Mouse (Mus musculus) gastrocnemius, postnatal 4 days (tissue): ENCODE measurements at regions not wholly inside any gene's neighbourhood (a gene's known extent, or its start where the extent isn't known, plus 50 kb on each side); places are given as distances from the start of the nearest gene placed in this dataset.
A peak's percentile ranks its signal among the peaks of the same experiment; 100 is the strongest.

Source experiments
- DNase-seq, 2 experiments: peaks; one replicate each; pipeline ENCODE4 v3.0.0; 2021 to 2022; ENCODE audit warnings: low spot score in 2 of 2, mixed read lengths in 2 of 2

DNA sequence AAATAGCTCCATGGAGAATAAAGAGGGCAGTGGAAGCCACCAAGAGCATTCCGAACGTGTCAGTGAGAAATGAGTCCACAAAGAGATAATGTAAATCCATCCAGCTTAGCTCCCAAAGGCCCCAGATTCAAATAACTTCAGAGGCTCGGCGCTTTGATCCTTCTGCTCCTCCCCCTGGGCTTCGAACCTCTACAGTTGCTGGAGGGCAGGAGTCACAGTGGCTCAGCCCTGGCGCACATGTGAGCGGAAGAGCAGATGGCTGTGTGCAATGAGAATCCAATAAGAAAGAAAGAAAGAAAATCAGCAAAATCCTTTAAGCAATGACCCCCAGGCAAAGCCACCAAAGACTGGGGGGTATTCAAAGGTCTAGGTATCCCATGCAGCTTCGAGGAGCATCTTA, 109.6 kb downstream of the Dyrk2 start:
- DNase-seq, result no peak

DNA sequence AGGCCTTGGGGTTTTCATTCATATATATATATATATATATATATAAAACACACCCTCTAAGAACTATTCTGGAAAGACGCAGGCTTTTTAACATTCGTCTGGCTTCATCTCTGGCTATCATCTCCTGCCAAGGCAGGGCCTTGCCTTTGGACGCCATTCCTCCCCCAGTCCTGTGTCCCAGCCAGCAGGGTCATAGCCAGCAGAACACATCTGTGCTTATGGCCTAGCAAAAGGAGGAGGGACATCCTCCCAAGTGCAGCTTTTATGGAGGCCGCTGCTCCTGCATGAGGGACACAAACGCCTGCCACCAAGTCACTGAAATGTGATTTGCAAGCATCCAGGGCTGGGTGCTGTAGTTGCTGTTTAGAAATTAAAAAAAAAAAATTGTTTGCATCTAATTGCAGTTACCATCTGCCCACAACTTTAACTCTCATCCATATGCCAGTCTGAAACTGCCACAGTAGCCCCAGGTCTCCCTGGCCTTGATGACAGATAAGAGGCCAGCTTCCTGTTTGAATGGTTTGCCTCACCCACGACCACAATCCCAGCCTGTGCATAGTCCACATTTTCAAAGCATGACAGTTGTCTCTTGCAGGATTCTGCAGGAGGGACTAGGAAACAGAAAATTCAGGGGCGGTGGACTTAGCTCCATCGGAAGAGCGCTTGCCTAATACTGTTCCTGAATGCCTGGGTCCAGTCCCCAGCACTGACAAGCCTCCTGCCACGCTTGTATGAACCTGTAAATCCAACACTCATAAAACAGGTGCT, 108.7 kb downstream of the Dyrk2 start:
- peak; percentile 49 to 73 for DNase-seq

DNA sequence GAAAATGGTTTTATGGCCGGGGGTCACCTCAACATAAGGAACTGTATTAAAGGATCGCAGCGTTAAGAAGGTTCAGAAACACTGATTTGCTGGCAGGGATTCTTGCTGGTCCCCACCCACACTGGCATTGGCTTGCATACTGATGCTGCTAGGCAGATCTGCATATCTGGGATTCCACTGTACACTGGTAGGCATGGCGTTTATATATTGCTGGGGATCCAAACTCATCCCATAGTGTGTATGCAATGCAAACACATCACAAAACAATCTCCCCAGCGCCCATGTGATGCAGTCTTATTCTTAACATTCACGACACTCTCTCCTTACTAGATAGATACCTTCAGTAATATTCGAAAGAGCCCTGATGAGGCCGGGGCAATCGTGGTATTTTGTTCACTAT, 105.0 kb downstream of the Dyrk2 start:
- DNase-seq, result no peak

DNA sequence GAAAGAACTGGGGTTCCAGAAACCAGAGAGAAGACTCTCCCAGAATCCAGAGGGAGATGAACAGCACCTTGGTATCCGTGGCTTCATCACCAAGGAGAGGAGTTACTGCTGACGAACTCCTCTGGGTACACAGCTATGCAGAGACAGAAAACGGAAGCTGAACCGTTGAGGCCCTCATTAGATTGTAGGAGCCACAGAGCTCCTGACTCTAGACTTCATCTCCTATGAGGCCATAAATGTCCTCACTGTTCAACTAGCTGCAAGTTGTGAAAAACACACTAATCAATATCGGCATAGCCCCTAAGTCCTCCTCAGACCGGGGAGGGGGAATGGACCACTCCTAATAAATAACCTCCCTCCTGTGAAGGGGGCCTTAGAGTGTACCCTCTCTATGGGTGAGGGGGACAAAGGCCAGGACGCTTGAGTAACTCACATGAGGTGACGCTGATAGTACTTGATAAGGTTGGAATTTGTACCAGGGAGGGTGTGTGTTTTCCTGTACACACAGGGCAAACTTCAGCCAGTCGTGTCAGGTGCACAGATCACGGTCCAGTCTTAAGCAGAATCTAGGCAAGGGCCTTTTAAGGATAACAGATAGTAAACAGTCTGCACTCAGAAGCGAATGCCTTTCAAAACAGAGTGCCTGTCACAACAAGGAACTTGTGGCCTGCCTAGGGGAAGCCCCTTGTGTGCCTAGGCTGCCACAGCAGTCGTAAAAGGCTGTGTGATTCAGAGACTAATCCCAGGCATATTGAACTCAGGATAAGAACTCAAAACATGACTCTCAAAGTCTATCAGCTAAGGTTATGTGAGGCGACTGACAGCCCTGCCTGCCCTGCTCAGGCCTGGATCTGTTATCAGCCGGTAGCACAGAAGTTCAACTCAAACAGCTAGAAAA, 104.2 kb downstream of the Dyrk2 start:
- no peak for DNase-seq

DNA sequence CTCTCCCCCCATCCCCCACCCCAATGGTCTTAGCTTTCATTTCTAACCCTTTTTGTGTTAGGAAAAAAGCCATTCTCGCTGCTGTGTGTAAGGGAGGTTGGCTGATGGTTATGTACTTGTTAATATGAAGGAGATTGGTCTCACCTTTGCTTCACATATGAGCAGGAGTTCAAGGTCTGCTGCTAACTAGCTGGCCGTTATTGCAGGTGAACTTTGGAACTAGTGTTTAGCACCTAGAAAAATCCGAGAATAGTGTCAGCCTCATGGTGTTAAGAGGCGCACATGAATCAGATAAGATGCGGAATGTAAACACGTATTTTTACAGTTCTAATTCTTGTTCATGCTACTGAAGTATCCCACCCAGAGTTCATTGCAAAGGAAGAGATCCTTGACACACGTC, 103.2 kb downstream of the Dyrk2 start:
- no peak for DNase-seq

DNA sequence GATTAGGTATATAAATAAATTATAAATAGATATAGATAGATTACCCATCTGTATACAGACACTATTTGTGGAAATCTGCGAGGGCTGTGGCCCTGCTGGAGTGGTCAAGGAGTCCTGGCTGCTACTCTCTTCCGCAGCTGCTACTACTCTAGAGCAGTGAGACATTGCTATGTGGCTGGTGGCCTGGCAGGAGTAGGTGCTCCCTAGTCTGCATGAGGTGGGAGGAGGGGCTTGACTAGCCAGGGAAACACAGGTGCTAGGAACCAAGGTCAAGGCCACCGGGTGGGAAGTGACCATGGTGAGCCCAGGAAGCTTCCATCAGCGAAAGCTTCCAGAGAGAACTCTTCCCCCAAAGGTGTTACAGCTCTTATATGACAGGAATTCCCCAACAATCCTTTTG, 100.3 kb downstream of the Dyrk2 start:
- DNase-seq, result no peak

DNA sequence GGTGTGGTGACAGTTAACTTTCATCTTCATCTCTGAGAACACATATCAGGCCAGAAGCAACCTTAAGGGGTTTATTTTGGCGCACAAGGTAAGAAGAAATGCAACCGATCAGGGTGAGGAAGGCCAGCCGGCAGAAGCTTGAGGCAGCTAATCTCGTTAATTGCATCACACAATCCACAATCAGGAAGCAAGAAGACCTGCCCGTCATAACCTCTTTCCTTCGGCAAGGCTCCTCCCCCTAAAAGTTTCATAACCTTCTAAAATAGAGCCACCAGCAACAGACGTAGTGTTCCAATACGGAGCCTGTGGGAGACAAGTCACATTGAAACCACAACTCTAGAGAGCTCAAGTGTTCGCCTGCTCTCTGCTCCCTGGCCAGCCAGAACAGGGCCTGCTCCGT, 91.4 kb downstream of the Dyrk2 start:
- DNase-seq, result no peak

DNA sequence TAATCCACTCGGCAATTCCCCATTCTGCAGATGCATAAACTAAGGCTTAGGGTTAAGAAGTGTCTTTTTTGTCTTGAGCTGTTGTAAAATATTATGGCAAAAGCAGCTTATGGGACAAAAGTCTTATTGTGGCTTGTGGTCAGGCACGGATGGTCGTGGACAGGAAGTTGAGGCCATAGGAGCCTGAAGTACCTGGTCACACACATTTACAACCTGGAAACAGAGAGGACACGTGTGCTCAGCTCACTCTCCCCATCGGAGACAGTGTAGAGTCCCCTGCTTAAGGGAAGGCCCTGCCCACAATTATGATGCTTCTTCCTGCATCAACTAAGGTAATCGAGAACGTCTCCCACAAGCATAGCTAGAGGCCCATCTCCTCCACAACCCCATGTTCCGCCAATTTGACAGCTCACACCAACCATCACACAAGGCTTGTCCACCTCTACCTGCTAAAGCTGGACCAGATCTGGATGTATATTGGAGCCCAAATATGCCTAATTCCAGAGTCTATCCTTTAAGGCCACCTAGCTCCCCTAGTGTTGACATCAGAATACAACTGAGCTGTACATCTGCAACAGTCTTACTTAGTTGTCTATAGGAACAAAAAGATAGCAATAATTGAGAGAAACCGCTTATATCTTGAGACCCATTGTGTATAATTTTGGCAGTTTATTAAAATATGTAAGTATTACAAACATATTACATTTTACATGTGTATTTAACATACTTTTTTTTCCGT, 89.0 kb downstream of the Dyrk2 start:
- no peak for DNase-seq

DNA sequence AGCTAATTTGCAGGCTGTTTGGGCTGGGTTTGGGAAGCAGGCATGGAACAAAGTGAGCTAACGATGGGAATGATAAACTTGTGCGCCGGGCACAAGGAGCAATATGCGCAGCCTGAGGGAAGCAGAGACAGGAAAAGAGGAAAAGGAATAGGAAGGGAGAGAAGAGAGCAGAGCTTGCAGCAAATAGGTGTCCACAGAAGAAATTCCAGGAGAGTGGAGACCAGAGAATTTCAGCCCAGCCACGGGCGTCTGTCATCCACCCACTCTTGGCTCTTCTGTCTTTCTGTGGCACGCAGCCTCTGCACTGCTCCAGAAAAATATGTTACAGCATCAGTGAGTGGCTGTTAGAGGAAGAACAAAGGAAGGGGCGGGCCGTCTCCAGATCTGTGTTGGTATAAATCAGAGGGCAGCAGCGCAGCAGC, 88.2 kb downstream of the Dyrk2 start:
- no peak for DNase-seq

DNA sequence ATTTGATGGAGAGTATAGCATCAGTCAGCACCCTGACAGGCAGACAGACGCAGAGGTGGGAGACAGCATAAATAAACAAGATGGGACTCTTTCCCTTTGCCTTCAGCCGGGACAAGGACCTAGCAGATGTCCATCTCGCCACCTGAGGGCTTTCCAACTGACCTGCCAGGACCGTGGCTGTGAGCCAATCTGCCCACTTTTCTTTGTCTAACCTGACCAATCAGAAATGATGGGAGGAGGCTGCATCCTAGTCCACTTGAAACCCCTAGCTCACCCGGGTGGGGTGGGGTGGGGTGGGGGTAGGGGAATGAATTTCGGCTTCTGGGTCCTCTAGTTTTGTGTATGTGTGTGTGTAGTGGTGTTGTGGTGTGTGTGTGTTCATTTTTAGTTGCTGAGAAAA, 87.4 kb downstream of the Dyrk2 start:
- DNase-seq, result no peak

DNA sequence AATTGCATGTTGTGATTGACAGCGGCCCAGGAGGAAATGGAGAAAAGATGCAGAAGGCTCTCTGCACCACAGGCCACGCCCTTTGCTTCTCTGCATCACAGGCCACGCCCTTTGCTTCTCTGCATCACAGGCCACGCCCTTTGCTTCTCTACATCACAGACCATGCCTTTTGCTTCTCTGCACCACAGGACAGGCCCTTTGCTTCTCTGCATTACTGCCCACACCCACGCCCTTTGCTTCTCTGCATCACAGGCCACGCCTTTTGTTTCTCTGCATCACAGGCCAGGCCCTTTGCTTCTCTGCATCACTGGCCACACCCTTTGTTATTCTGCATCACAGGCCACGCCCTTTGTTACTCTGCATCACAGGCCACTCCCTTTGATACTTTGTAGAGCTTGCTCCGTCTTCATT, 82.7 kb downstream of the Dyrk2 start:
- DNase-seq, result no peak

DNA sequence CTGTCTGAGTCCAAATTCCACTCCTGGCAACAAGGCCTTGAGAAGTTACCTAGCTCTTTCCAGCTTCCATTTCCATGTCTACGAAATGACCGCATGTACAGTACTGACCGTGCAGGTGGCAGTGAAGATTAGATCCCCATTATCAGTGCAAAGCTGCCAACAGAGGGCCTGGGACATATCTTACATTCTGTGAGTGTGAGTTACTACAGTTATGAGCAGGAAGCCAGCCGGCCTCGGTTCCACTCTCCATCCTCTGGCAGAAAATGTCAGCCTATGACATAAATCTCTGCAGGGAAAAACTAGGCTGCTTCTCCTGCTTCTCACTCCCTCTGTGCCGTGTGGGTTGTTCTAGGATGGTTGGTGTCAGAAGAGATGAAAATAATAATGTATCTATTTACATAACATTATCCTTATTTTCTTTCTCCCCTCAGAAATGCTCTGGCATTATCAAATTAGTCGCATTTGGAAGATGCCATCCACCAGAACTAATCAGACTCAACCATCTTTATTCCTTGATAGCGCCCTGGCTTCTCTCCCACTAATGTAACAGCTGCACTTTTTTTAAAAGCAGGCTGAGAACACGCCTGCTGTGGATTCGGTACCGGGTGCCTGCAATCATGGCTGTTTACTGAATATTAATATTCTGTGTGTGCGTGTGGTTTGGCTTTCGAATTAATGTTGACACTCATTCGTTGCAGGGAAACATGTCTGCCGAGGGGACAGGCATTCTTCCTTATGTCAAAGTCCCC, 77.5 kb downstream of the Dyrk2 start:
- DNase-seq, result no peak

DNA sequence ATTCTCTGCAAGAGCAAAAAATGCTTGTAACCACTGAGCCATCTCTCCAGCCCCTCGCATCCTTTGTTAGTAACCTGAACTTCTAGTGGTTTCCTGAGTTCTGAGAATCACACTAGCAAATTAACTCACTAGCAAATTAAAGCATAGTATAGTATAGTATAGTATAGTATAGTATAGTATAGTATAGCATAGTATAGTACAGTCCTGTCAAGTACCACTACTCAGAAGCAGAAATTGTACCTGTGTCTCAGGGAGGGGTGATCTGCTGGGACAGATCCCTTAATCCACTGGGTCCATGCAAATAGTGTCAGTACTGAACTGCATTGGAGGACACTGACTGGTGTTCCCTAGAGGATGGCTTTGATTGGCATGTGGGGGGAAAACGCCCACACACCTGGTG, 76.2 kb downstream of the Dyrk2 start:
- no peak for DNase-seq

DNA sequence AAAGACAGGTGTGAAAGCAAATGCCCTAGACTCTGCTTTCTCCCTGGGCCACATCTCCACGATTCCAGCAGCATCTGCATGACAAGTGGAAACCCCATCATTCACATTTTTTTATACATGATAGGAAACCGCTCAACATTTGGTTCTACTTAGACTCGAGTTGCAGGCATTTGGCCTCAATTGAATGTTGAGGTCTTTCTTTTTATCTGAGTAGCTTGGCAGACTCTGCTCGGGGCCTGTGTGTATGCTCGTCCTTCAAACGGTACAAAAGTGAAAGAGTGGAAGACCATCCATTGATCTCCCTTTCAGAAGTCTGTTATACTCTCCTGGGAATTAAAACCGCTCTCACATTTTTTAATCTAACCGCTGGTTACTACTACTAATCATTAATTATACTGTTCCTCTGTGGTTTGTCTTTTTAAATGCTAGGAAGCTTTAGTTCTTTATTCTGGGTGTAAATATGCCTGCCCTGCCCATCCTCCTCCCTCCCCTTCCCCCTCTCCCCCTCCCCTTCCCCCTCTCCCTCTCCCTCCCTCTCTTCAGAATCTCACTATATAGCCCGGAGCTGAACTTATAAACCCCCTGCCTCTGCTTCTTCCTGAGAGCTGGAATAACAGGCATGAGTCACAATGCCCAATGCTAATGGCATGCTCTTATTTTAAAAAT, 75.5 kb downstream of the Dyrk2 start:
- DNase-seq, result no peak

DNA sequence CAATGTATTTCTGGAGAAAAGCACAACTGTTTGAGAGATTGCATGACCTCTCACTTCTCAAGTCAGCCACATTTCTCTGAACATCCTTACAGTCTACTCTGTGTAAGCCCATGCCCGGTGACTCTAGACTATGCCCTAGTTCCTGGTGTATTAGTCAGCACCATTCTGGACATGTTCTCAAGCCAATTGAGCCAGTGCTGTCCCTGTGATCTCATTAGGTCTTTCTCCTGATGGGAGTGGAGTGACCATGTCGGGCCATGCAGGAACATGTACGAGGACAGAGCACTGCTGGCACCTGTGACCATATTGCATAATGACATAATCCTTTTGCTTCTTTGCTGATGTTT, 75.0 kb downstream of the Dyrk2 start:
- DNase-seq, result no peak

DNA sequence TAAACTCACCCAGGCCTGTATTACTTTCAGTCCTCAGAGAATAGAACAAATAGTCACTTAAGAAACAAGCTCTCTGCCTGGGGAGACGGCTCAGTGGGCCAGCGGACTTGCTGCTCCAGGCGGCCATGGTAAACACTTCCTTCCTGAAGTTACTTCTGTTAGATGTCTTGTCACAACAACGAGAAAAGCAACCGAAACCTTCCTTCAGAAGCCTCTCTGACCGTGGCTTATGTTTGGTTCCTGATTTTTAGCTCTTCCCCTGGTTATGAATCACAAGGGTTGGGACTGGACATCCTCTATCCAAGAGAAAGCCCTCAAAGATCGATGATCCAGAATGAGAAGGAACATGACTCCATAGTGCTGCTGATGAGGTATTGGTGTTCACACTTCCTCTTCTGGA, 73.5 kb downstream of the Dyrk2 start:
- DNase-seq, result no peak

DNA sequence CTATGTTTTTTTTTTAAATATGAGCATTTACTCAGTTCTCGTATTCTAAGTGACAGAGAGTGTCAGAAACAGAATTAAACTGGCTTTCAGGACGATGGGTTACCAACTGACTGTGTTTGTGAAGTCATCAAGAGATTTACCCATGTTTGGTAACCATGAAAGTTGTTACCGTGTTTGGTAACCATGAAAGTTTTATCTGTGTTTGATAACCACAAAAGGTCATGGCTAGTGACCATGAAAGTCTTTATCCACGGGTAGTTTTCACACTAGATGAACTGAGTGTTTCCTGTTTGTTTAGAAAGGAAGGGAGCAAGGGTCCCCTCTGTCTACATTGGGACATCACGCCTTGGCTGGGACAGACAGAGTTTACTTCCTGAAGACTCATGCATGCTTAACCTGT, 72.8 kb downstream of the Dyrk2 start:
- no peak for DNase-seq

DNA sequence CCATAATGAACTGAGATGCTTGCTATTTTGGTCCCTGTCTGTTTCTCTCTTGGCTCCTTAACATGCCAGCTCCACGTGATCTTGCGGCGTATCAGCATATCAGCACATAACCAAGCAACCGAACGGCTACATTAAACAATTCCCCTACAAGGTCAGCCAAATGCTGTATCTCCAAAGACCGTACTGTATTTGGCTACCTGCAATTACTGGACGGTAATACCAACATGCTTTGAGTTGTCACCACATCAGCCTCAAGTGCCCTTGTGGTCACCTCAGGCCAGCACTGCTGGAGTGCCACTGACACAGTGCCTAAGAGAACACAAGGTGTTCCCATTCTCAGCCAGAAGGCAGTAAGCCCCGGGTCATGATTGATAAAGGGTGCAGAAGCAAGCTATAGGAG, 70.2 kb downstream of the Dyrk2 start:
- DNase-seq, result no peak

DNA sequence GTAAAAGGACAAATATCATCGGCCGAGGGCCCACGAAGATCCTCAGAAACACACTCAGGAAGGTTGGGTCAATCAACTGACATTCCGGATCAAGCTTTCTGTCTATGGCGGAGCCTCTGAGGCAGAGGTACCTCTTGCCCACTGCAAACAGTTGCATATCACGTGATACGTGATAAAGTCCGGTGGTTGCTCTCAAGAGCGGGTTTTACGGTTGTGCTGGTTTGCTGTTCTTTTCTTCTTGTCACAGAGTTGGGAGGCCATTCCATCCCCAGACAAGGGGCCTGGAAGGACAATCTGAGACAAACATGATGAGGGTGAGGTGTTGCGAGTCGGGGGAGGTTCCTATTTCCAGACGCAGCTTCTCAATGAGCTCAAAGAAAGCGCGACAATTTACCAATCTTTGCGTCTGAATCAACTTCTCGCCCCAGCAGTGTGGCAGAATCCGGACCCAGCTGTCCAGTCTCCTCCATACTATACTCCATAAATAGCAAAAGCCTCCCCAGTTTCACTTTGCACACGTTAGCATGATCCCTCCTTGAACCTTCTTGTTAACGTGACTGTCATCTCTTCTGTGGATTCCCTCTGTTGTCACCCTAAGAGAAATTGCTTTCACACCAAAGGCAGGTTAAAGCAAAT, 66.0 kb downstream of the Dyrk2 start:
- no peak for DNase-seq

DNA sequence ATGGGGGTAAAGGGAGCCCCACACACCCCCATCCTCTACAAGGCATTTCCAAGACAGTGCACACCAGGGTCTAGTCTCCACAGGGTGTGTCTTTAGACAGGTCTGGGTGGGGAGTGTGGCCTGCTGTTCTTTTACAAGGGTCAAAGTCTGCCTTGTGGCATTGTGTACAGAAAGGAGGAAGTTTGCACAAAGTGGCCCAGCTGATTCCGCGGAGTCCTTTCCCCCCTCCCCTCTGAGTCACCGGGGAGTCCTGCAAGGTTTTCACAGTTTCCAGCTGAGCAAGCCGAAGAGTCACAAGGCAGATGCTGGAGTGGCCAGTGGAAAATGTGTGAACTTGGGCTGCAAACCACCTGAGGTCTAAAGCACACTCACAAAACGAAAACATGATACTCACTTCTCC, 65.4 kb downstream of the Dyrk2 start:
- peak in 1 of 2 experiments; percentile 31 for DNase-seq
